Mouse (Mus musculus) adrenal gland, postnatal 36 days (tissue): ENCODE results near the gene Nsdhl. TPM values are rescaled to one million over a fixed set of nuclear protein-coding genes. Genes with fewer than 3 reads are reported as not detected.

Experiments
- DNase-seq, 2 experiments: peaks; one replicate each; pipeline ENCODE4 v3.0.0; 2021; ENCODE audit warnings: mixed read lengths in 1 of 2
- microRNA-seq: library from miRNA; unstranded; fragments of <30 nt; microRNA quantifications from one replicate; pipeline ENCODE4 v1.2.0, GENCODE M21; 2021
- total RNA-seq, 2 experiments: library from RNA; stranded (reverse); gene quantifications; 2 replicates each; pipeline ENCODE4 v1.2.3; 2021

The Nsdhl gene
- total RNA-seq, 2 experiments from 2014 or later = 48.7 to 50.8 TPM

DNA sequence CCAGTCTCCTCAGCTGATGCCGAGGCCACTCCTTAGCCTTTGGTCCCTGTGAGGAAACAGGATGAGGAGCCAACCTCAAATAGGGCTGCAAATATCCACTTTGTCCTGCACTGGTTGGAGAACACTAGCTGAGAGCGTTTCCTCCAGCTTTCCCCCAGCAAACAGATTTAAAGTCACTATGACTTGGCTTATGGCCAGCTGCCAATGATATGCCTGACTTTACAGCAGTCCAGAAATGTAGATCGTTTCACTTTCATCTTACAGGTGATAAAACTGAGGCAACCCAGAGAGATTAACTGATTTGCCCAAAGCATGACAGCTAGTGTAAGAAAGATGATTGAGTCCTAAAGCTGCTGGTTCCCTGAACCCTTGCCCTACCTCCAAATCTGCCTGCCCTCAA, 77.2 kb downstream of the Nsdhl start:
- DNase-seq = no peak

DNA sequence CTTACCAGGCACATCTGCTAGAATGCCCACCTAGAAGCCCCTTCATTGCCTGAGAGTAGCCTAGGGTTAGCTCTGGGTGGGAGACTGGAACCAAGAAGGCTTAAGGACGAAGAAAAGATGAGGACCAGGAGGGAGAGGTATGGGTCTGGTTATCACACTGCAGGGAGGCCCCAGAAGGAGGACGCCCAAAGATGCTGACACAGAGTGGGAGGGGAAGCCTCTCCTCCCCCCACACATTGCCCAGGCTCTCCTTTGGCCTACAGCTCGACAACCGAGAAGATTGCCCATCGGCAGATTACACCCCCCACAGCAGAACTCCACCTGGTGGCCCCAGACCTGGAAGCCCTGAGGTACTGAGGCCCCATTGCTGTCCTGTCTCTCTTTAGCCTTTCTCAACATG, 84.8 kb downstream of the Nsdhl start:
- no peak for DNase-seq

DNA sequence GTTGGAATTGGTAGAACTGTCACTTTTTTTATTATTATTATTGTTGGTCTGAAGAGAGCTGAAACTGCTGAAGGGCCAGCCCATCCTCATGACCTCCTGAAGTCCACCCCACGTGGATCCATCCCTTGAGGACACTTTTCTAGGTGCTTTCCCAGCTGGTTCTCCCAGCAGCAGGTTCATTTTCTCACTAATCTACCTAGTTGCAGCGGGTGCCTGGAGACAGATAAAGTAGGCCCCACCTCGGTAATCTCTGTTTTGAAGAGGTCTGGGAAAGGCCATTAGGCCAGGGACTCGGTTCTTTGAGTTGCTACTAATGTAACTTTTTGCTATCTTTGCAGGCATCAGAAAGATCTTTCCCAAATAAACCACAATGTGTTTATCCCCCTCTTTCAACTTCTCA, 87.3 kb downstream of the Nsdhl start:
- DNase-seq = no peak

DNA sequence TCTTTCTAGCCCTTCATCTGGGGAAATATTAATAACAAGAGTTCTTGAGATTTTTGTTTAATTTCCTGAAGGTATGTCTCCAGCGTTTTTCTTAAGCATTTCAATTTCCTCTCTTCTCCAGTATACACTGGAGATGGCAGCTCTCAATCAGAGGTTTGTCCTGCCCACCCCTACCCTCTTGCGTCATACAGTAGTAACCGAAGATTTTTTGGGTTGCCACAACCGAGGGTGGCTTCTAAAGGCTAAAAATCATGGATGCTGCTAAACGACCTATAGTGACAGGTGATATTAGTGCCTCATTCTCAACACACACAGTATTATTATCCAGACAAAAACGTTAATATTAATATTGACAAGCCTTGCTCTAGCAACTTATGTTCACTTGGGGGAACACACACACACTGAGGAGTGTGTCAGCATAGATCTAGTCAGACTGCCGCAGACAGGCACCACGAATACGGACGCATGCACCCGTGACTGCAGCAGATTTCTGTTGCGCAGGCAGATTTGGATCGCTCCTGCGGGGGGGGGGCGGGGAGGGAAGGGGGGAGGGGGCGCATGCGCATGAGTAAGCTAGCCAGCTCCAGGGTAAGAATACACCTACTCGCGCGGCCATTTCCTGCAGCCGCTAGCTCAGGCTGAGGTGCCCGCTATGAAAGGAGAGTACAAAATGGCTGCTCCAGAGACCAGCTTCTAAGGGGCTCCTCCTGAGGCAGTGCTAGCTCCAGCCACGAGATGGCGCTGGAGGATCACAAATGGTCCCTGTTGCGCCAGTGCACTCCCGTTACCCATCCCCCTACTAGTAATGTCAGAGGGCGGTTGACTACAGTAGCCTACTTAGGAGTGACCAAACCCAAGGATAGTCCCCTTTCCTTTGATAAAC, 89.5 kb downstream of the Nsdhl start:
- peak; percentile 89 to 90 for DNase-seq

Small RNA genes within 50 kb of the gene (microRNA-seq; reads per million reads assigned to microRNA genes)
- gene Mir2137 = 2.7 reads per million, percentile 5 among the genes with 10 or more reads in this experiment

Other genes with a start within 250 kb of the Nsdhl start
- under 1 TPM in 1 of 2 experiments, not detected in 1; 0.07 TPM for gene Gabrq, start 93.4 kb upstream of the Nsdhl start, total RNA-seq
- 10 to 100 TPM; 48.7 to 49.5 TPM for gene Cetn2, start 146 bp upstream of the Nsdhl start, total RNA-seq
- gene Zfp185, start 68.8 kb downstream of the Nsdhl start, total RNA-seq = 1 to 10 TPM; 3.4 TPM
- gene Pnma5, start 118.5 kb downstream of the Nsdhl start, total RNA-seq = under 1 TPM; 0.10 to 0.30 TPM
- gene Pnma3, start 146.2 kb downstream of the Nsdhl start, total RNA-seq = under 1 TPM; 0.10 to 0.13 TPM
- 1 to 10 TPM in 1 of 2 experiments, under 1 TPM in 1; 0.53 to 1.2 TPM for gene Xlr4a, start 163.9 kb downstream of the Nsdhl start, total RNA-seq
- gene Xlr3a, start 178.5 kb downstream of the Nsdhl start, total RNA-seq = under 1 TPM; 0.53 to 0.76 TPM
- gene Gm14685, start 198.5 kb downstream of the Nsdhl start, total RNA-seq = under 1 TPM in 1 of 2 experiments, not detected in 1; 0.13 TPM
- gene Xlr5b, start 230.2 kb downstream of the Nsdhl start, total RNA-seq = not detected
- under 1 TPM in 1 of 2 experiments, not detected in 1; 0.10 TPM for gene DXBay18, start 230.9 kb downstream of the Nsdhl start, total RNA-seq